Mouse (Mus musculus): ENCODE data around the gene Zfp94.

Gene Zfp94

GRCm38 (mm10) chr7:24316567-24317092, at the start of gene Zfp94:
Gene Zfp94, minus strand, starts transcription at chr7:24316666.
- DNase-seq (ENCODE audit: low spot score): peak; percentile 95

- DNase-seq (ENCODE audit: low spot score): no peak
These were observed 49.0 kb upstream of the Zfp94 start for GRCm38 (mm10) chr7:24365258-24366014.

- DNase-seq (ENCODE audit: low spot score): peak; percentile 77
These were observed 48.4 kb upstream of the Zfp94 start for GRCm38 (mm10) chr7:24364827-24365226.

- DNase-seq (ENCODE audit: low spot score): no peak
These were observed 46.8 kb upstream of the Zfp94 start for GRCm38 (mm10) chr7:24363228-24363627.

- no peak for DNase-seq (ENCODE audit: low spot score)
These were observed 44.5 kb upstream of the Zfp94 start for GRCm38 (mm10) chr7:24361001-24361400.

GRCm38 (mm10) chr7:24359269-24359668, 42.8 kb upstream of the Zfp94 start:
- no peak for DNase-seq (ENCODE audit: low spot score)

- no peak for DNase-seq (ENCODE audit: low spot score)
These were observed 41.4 kb upstream of the Zfp94 start for GRCm38 (mm10) chr7:24357899-24358298.

GRCm38 (mm10) chr7:24356081-24356480, 39.6 kb upstream of the Zfp94 start:
- DNase-seq (ENCODE audit: low spot score): no peak

DNA sequence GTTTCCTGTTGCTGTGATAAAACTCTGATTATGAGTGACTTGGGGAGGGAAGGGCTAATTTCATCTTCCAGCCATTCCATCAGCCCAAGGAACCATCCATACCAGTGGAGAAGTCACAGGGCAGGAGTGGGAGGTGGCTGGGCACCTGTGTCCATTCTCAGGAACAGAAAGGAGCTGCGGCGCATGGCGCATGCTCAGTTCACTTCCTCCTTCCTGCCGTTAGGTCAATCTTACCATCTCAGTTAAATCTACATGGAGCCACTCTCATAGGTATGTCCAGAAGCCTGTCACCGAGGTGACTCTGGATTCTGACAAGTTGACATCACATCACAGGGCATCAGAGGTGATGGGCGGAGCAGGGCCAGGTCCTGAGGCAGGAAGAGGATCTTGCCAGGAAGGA, 39.2 kb upstream of the Zfp94 start:
- DNase-seq (ENCODE audit: low spot score): no peak

GRCm38 (mm10) chr7:24348896-24349295, 32.4 kb upstream of the Zfp94 start, which contains the start of gene Lypd5:
Gene Lypd5, plus strand, starts transcription at chr7:24349196.
- no peak for DNase-seq (ENCODE audit: low spot score)

DNA sequence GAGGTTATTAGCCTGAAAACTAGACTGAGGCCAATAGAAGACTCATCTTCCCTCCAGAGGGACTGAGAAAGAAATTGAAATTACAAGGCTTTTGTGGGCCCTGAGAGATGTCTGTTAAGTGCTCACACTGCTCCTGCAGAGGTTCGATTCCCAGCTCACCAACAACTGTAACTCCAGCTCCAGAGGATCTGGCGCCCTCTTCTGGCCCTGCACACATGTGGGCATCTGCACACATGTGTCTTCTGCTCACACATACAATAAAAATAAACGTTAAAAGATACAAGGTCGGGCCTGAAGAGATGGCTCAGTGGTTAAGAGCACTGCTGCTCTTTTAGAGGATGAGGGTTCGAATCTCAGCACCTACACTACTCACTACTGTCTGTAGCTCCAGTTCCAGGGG, 30.0 kb upstream of the Zfp94 start:
- DNase-seq (ENCODE audit: low spot score): no peak

GRCm38 (mm10) chr7:24343701-24344272, 27.3 kb upstream of the Zfp94 start:
- no peak for DNase-seq (ENCODE audit: low spot score)

DNA sequence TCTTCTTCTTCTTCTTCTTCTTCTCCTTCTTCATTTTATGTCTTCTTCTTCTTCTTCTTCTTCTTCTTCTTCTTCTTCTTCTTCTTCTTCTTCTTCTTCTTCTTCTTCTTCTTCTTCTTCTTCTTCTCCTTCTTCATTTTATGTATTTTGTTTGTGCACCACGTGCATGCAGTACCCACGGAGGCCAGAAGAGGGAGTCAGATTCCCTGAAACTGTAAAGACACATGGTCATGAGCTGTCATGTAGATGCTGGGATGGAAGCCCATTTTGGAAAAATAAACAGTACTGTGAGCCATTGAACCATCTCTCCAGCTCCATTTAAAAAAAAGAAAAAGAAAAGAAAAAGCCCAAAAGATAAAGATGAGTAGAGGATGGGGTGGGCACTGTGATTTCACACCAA, 21.8 kb upstream of the Zfp94 start:
- no peak for DNase-seq (ENCODE audit: low spot score)

- peak; percentile 57 for DNase-seq (ENCODE audit: low spot score)
These were observed 19.3 kb upstream of the Zfp94 start for GRCm38 (mm10) chr7:24335699-24336309.

DNA sequence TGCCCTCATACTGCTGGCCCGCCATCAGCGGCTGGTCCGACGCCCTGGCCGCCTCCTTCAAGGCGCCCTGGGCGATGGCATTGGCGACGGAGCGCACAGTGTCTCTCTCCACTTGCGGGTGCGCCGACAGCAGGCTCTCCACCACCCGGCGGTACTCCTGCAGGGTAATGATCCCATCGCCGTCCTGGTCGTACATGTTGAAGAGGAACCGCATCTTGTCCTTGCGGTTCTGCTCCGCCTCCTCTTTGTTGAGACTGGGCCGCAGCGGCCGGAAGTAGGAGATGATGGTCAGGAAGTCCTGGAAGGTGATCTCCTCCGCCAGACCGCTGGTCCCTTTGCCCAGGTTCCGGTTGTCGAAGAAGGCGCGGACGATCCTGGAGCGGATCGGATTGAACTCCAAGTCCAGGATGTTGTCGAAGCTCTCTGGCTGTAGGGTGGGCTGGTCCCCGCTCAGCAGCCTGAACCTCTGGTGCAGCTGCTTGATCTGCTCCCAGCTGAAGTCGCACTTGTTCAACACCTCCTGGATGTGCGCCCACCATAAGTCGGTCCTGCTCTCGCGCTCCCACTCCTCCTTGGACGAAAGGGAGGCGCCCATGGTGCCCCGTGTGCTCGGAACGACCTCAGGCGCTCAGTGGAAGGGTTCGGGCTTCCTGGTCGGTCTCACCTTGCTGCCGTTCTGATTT, 17.0 kb upstream of the Zfp94 start, which contains the start of gene Tescl:
Tescl (minus strand) TSS at position 633 of the 683 bp plus-strand sequence.
- no peak for DNase-seq (ENCODE audit: low spot score)

GRCm38 (mm10) chr7:24327281-24327975, 11.0 kb upstream of the Zfp94 start:
- no peak for DNase-seq (ENCODE audit: low spot score)

DNA sequence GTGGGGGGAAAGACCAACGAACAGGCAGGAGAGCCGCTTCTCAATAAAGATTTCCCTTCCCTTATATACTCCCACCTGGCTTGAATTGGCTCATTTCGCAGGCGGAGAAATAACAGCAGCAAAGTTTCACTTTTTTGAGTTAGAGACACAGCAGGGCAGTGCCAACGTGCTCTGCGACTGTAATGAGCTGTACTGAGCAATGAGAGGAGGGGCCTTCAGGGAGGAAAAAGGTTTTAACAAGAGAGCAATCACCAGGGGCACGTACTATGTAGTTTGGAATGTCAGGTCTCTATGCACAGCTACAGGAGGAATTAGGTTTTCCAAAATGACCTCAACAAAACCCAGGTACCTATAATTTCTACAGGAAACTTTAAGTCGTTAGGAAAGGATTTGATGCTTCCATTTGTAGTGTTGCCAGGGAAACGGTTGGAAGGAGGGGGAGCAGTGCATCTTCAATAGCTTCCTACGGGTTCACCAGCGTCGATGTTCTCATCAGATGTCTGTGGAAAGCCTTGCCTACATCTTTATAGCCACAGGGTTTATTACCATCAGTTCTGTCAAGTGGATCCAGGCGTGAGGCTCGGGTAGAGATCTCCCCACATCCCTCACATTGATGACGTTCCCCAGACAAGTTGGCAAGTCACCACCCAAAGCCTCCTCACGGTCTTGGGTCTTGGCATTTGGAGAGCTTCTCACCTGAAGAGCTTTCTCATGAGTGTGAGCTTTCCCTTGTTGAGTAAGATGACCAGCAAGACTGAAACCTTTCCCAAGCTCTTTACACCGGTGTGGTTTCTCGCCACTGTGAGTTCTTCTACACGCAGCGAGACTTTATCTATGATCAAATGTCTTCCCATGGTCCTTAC, 10.0 kb upstream of the Zfp94 start:
- DNase-seq (ENCODE audit: low spot score): no peak

DNA sequence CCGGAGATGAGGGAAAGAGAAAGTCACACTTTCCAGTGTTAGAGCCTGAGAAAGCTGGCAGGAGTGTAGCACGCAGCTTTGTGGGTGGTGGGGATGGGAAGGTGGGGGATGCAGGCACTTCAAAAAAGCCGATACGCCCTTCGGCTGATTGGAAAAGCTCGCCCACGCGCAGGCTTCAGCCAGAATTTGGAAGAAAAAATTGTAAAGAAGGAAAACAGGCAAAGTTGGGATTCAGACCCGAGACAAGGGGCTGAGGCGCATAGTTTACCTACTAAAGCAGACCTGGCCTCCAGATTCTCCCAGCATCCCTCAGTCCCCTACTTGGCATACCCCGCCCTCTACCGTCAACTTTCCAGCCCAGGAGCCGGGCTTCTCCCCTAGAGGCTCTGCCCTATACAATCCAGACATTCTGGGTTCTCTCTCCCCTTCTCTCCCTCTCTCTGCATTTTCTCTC, 9.2 kb upstream of the Zfp94 start:
- DNase-seq (ENCODE audit: low spot score): no peak

DNA sequence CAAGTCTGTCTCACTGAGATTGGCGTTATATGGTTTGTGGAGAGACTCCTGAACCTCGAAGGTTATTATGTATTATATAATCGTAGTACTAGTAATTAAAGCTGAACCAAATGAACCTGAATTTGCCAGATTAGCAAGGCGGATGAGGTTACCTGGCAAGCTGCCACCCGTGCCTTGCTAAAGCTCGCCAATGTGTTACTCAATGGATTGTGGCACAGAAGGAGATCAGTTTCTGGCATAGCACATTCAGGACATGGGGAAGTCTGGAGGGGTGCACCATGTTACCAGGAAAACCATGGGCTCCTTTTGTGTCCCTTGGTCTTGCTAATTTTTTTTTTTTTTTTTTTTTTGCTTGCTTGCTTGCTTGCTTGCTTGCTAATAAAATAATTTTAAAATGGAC, 8.7 kb upstream of the Zfp94 start:
- no peak for DNase-seq (ENCODE audit: low spot score)

GRCm38 (mm10) chr7:24322593-24322992, 6.1 kb upstream of the Zfp94 start:
- no peak for DNase-seq (ENCODE audit: low spot score)

DNA sequence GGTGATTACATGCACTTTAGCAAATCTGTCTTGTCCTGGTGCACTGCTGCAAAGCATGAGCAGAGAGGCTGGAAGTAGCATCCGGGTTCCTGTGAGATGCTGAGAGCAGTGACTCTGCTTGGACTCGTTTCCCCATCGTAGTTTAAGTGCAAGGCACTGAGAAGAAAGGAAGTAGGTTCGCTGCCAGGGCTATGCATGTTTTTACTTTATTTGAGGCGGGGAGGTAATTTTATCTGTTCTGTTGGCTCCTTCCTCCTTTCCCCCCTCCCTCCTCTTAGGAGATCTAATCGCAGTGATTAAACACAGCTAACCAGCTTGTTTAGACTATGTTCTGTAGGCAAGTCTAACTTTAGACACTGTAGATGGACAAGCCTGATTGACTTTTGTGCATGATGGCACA, 2.5 kb upstream of the Zfp94 start:
- DNase-seq (ENCODE audit: low spot score): no peak
